Mouse (Mus musculus) lung, postnatal 25 days (tissue): ENCODE measurements around the gene Musk.

Source experiments
- DNase-seq: peaks from one replicate; pipeline ENCODE4 v3.0.0; 2022; ENCODE audit warnings: low spot score

The Musk gene

GRCm38 (mm10) chr4:58415537-58415936 is 129.8 kb downstream of the Musk start:
- no peak for DNase-seq

- DNase-seq: no peak
Observed at GRCm38 (mm10) chr4:58417319-58417718, 131.6 kb downstream of the Musk start.

- DNase-seq: no peak
Observed at GRCm38 (mm10) chr4:58419225-58419624, 133.5 kb downstream of the Musk start.

GRCm38 (mm10) chr4:58423276-58423930 is 137.6 kb downstream of the Musk start:
- no peak for DNase-seq
